Mouse (Mus musculus): Measurements from ENCODE around the gene Tecr. TPM values are rescaled to one million over a fixed set of nuclear protein-coding genes. Genes with fewer than 3 reads are reported as not detected.

Gene Tecr
- total and polyA plus RNA-seq, 2 experiments from 2014 or later, result 857 to 1,117 TPM

- no peaks in the 10 kb centered on the region for H3K27me3 ChIP-seq (ENCODE audit: insufficient read depth, low read length)
- no peak for TF ChIP-seq CTCF (IDR thresholded peaks at IDR 0.05; ENCODE audit: low read depth)
- peaks cover 6% of the 10 kb centered on the region; the same call in 1 of the 2 replicates for H3K4me1 ChIP-seq (ENCODE audit: insufficient read depth)
- H3K4me2 ChIP-seq (ENCODE audit: low read depth), result no peak overlapping the region
- H3K9ac ChIP-seq, result no peak overlapping the region
- WGBS, result 87% methylated on average over 15 of the region's 15 CpGs
- ATAC-seq (no peak), DNase-seq (no peak)
- no peak overlapping the region for H3K27ac ChIP-seq (ENCODE audit: low read depth, low read length)
- no peak overlapping the region for H3K4me3 ChIP-seq (ENCODE audit: low read depth, low read length)
- no peaks in the 10 kb centered on the region for H3K9me3 ChIP-seq (ENCODE audit: low read length)
- H3K36me3 ChIP-seq (ENCODE audit: insufficient read depth), result peaks cover 38% of the 10 kb centered on the region
Observed at GRCm38 (mm10) chr8:83570272-83571000, 37.3 kb downstream of the Tecr start.

DNA sequence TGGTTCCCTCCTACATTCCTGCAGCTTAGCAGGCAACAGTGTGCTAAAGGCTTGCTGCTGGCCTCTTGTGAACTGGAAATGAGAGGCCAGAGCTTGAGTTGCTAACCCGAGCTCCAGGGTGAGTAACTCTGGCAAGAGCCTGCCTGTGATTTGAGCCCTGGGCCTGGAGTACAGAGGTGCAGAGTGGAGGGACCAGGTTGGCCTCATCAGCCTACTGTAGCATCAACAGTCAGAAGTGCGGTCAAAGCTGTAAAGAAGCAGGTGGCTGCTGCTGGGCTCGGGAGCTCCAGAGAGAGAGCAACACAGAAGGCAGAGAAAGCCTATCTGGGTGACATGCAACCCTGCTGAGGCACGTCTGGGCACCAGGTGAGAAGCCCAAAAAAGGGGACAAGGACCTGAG, 38.6 kb downstream of the Tecr start:
- Histone ChIP-seq H3K4me2 (ENCODE audit: low read depth) (no peak overlapping the region), H3K27ac (ENCODE audit: low read depth, low read length) (no peak overlapping the region), H3K4me3 (ENCODE audit: low read depth, low read length) (no peak overlapping the region), H3K9me3 (ENCODE audit: low read length) (no peaks in the 10 kb centered on the region), H3K27me3 (ENCODE audit: insufficient read depth, low read length) (no peaks in the 10 kb centered on the region), H3K9ac (no peak overlapping the region), H3K4me1 (ENCODE audit: insufficient read depth) (peaks cover 6% of the 10 kb centered on the region; the same call in 1 of the 2 replicates), H3K36me3 (ENCODE audit: insufficient read depth) (peaks cover 38% of the 10 kb centered on the region)
- no peak for ATAC-seq
- DNase-seq, result no peak
- 76% methylated on average over 4 of the region's 4 CpGs for WGBS
- TF ChIP-seq CTCF (IDR thresholded peaks at IDR 0.05; ENCODE audit: low read depth), result no peak

DNA sequence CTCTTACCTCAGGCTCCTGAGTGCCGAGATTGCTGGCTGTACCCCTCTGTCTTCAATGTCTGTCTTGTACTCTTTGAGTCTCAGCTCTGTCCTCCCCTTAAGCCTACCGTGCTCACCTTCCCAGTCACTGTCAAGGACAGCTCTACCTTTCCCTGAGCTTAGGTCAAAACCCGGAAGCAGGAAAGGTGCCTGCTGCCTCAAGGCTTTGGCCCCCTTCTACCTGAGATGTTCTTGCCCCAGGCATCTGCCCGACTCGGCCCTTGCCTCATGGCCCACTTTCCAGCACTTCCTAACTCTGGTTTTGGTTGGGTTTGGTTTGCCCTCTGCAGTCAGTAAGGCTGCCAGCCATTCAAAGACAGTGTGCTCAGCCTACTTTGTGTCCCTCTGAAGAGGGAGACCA, 39.0 kb downstream of the Tecr start:
- no peak overlapping the region for H3K4me3 ChIP-seq (ENCODE audit: low read depth, low read length)
- H3K9me3 ChIP-seq (ENCODE audit: low read length), result no peaks in the 10 kb centered on the region
- H3K27ac ChIP-seq (ENCODE audit: low read depth, low read length), result no peak overlapping the region
- H3K36me3 ChIP-seq (ENCODE audit: insufficient read depth), result peaks cover 35% of the 10 kb centered on the region
- no peak overlapping the region for H3K4me2 ChIP-seq (ENCODE audit: low read depth)
- WGBS, result 85% methylated on average over 5 of the region's 5 CpGs
- no peak for TF ChIP-seq CTCF (IDR thresholded peaks at IDR 0.05; ENCODE audit: low read depth)
- ATAC-seq (no peak), DNase-seq (no peak)
- H3K4me1 ChIP-seq (ENCODE audit: insufficient read depth), result peaks cover 6% of the 10 kb centered on the region; the same call in 1 of the 2 replicates
- no peak overlapping the region for H3K9ac ChIP-seq
- H3K27me3 ChIP-seq (ENCODE audit: insufficient read depth, low read length), result no peaks in the 10 kb centered on the region

DNA sequence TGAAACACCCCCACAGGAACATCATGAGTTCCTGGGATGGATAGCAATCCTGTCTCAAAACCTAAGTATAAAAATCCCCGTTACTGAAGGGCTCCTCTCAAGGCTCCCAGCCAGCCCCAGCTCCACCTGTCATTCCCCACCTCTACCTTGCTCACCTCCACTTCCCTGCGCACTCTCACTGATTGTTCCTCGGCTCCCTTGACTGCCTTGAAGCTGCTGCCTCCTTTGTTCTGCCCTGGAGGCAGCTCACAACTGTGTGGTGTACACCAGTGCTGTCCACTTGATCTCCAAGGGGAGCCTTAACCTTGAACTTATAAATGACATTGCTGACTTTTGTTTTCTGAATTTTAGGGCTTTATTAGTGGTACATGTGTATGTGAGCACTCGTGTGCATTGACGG, 39.6 kb downstream of the Tecr start:
- Histone ChIP-seq H3K36me3 (ENCODE audit: insufficient read depth) (peaks cover 29% of the 10 kb centered on the region), H3K4me2 (ENCODE audit: low read depth) (peak overlapping the region; percentile 82; the same call in 1 of the 2 replicates), H3K4me1 (ENCODE audit: insufficient read depth) (peaks cover 6% of the 10 kb centered on the region; the same call in 1 of the 2 replicates), H3K4me3 (ENCODE audit: low read depth, low read length) (no peak overlapping the region), H3K9ac (0 out of 2 replicates have a peak overlapping the region, but pooled peaks have one; percentile 61), H3K9me3 (ENCODE audit: low read length) (no peaks in the 10 kb centered on the region), H3K27me3 (ENCODE audit: insufficient read depth, low read length) (no peaks in the 10 kb centered on the region), H3K27ac (ENCODE audit: low read depth, low read length) (no peak overlapping the region)
- ATAC-seq, result no peak
- no peak for TF ChIP-seq CTCF (IDR thresholded peaks at IDR 0.05; ENCODE audit: low read depth)
- WGBS, result 66% methylated on average over 5 of the region's 5 CpGs
- no peak for DNase-seq

GRCm38 (mm10) chr8:83567668-83568067, 40.1 kb downstream of the Tecr start:
- TF ChIP-seq CTCF (IDR thresholded peaks at IDR 0.05; ENCODE audit: low read depth), result no peak
- ATAC-seq, result no peak
- Histone ChIP-seq H3K4me3 (ENCODE audit: low read depth, low read length) (peak overlapping the region; percentile 71), H3K27ac (ENCODE audit: low read depth, low read length) (no peak overlapping the region), H3K9me3 (ENCODE audit: low read length) (no peaks in the 10 kb centered on the region), H3K27me3 (ENCODE audit: insufficient read depth, low read length) (no peaks in the 10 kb centered on the region), H3K36me3 (ENCODE audit: insufficient read depth) (peaks cover 24% of the 10 kb centered on the region), H3K4me1 (ENCODE audit: insufficient read depth) (peaks cover 6% of the 10 kb centered on the region; the same call in 1 of the 2 replicates), H3K9ac (peak overlapping the region; percentile 61), H3K4me2 (ENCODE audit: low read depth) (peak overlapping the region; percentile 82)
- no peak for DNase-seq
- 58% methylated on average over 3 of the region's 3 CpGs for WGBS

- H3K27ac ChIP-seq (ENCODE audit: low read depth, low read length), result peak within 1 kb of the TSS; percentile 75
- ATAC-seq (peak; percentile 91), DNase-seq (peak; percentile 97)
- peak; percentile 99 for TF ChIP-seq CTCF (IDR thresholded peaks at IDR 0.05; ENCODE audit: low read depth)
- under 1% methylated on average over 48 of the region's 48 CpGs for WGBS
- peaks cover 6% of the 10 kb centered on the region; the same call in 1 of the 2 replicates for H3K4me1 ChIP-seq (ENCODE audit: insufficient read depth)
- H3K36me3 ChIP-seq (ENCODE audit: insufficient read depth), result peaks cover 15% of the 10 kb centered on the region; the same call in 1 of the 2 replicates
- no peaks in the 10 kb centered on the region for H3K9me3 ChIP-seq (ENCODE audit: low read length)
- H3K27me3 ChIP-seq (ENCODE audit: insufficient read depth, low read length), result no peaks in the 10 kb centered on the region
- peak within 1 kb of the TSS; percentile 71 for H3K4me3 ChIP-seq (ENCODE audit: low read depth, low read length)
- H3K4me2 ChIP-seq (ENCODE audit: low read depth), result peak within 1 kb of the TSS; percentile 82
- peak within 1 kb of the TSS; percentile 61 for H3K9ac ChIP-seq
Observed at GRCm38 (mm10) chr8:83566469-83567395, 41.0 kb downstream of the Tecr start, which contains the start of gene Ndufb7. Gene Ndufb7, plus strand, starts transcription at chr8:83566671.
